Comparison of ENCODE assay signal across 17 mouse cellular contexts in genomic region chr2:139649518-139649917, GRCm38 (mm10). TPM values are rescaled to one million over a fixed set of nuclear protein-coding genes. Genes with fewer than 3 reads are reported as not detected.
DNase-seq lines count a peak whose midpoint lies in the region; ATAC-seq and TF ChIP-seq lines count a peak whose summit lies in the region.
"Had no signal": no experiment of that assay in that cellular context is flagged by ENCODE, and none has a peak within 500 bp of the region (broad histone marks: within the 10 kb centered on the region; RNA-seq: fewer than 3 reads in every experiment).

No protein-coding gene starts in this region.

- no peak for DNase-seq in forebrain, postnatal 0 days
- DNase-seq in frontal cortex, adult 2 months (ENCODE audit: extremely low spot score in 1 of 2, low spot score in 1 of 2) = peak; percentile 39 to 53
- peak; percentile 26 to 36 for DNase-seq in layer of hippocampus, postnatal 14 days (ENCODE audit: low spot score in 2 of 2)
- DNase-seq in retina, embryonic 14.5 days (ENCODE audit: low spot score) = peak; percentile 8
- no peak for DNase-seq in yolk sac, embryonic 10.5 days (ENCODE audit: low spot score)
- DNase-seq in kidney, postnatal 10 days = no peak
- DNase-seq: adrenal gland, postnatal 14 days; B cell, adult 2 months; cerebellum, adult 2 months; gastrocnemius, postnatal 25 days; kidney, adult 18-20 months; lung, postnatal 4 days had no signal

- peaks cover 3% of the 10 kb centered on the region; the same call in 1 of the 2 replicates for H3K27me3 ChIP-seq in forebrain, postnatal 0 days (ENCODE audit: insufficient read depth, low read length)
- H3K27me3 ChIP-seq in forebrain, embryonic 12.5 days = peaks cover 27% of the 10 kb centered on the region
- H3K27me3 ChIP-seq in liver, embryonic 12.5 days (replicated peaks) = no peaks in the 10 kb centered on the region
- H3K27me3 ChIP-seq: embryonic facial prominence, embryonic 12.5 days; heart, embryonic 15.5 days; limb, embryonic 15.5 days had no signal

- no peak overlapping the region for H3K9ac ChIP-seq in forebrain, postnatal 0 days
- H3K9ac ChIP-seq in forebrain, embryonic 12.5 days = no peak overlapping the region
- no peak overlapping the region for H3K9ac ChIP-seq in liver, embryonic 12.5 days
- H3K9ac ChIP-seq: embryonic facial prominence, embryonic 12.5 days; heart, embryonic 15.5 days; limb, embryonic 15.5 days had no signal

- peak; percentile 16; the same call in 1 of the 2 replicates for ATAC-seq in forebrain, postnatal 0 days
- ATAC-seq in forebrain, embryonic 12.5 days (ENCODE audit: low FRiP score) = no peak
- no peak for ATAC-seq in liver, embryonic 12.5 days

- no peak overlapping the region for H3K27ac ChIP-seq in forebrain, postnatal 0 days (ENCODE audit: low read depth, low read length)
- no peak overlapping the region for H3K27ac ChIP-seq in forebrain, embryonic 12.5 days
- H3K27ac ChIP-seq in liver, embryonic 12.5 days = no peak overlapping the region
- H3K27ac ChIP-seq: embryonic facial prominence, embryonic 12.5 days; heart, embryonic 15.5 days; limb, embryonic 15.5 days had no signal

- no peak overlapping the region for H3K4me2 ChIP-seq in forebrain, postnatal 0 days (ENCODE audit: low read depth)
- H3K4me2 ChIP-seq in forebrain, embryonic 12.5 days = no peak overlapping the region
- H3K4me2 ChIP-seq in liver, embryonic 12.5 days = no peak overlapping the region
- H3K4me2 ChIP-seq: embryonic facial prominence, embryonic 12.5 days; heart, embryonic 15.5 days; limb, embryonic 15.5 days had no signal

- TF ChIP-seq CTCF in forebrain, postnatal 0 days (IDR thresholded peaks at IDR 0.05; ENCODE audit: low read depth) = no peak

- 81% methylated on average over 3 of the region's 3 CpGs for WGBS in forebrain, postnatal 0 days
- 87% methylated on average over 3 of the region's 3 CpGs for WGBS in forebrain, embryonic 12.5 days
- WGBS in liver, embryonic 12.5 days (ENCODE audit: insufficient replicate concordance) = 70% methylated on average over 3 of the region's 3 CpGs

- no peaks in the 10 kb centered on the region for H3K9me3 ChIP-seq in forebrain, postnatal 0 days (ENCODE audit: low read length)
- no peaks in the 10 kb centered on the region for H3K9me3 ChIP-seq in forebrain, embryonic 12.5 days
- no peaks in the 10 kb centered on the region for H3K9me3 ChIP-seq in liver, embryonic 12.5 days (replicated peaks)
- H3K9me3 ChIP-seq: embryonic facial prominence, embryonic 12.5 days; heart, embryonic 15.5 days; limb, embryonic 15.5 days had no signal

- H3K4me1 ChIP-seq in forebrain, postnatal 0 days (ENCODE audit: insufficient read depth) = no peaks in the 10 kb centered on the region
- H3K4me1 ChIP-seq in forebrain, embryonic 12.5 days = no peaks in the 10 kb centered on the region
- no peaks in the 10 kb centered on the region for H3K4me1 ChIP-seq in liver, embryonic 12.5 days
- H3K4me1 ChIP-seq: limb, embryonic 15.5 days had no signal

- no peak overlapping the region for H3K4me3 ChIP-seq in forebrain, postnatal 0 days (ENCODE audit: low read depth, low read length)
- no peak overlapping the region for H3K4me3 ChIP-seq in forebrain, embryonic 12.5 days (replicated peaks)
- H3K4me3 ChIP-seq in liver, embryonic 12.5 days = no peak overlapping the region
- H3K4me3 ChIP-seq: embryonic facial prominence, embryonic 12.5 days; heart, embryonic 15.5 days; limb, embryonic 15.5 days had no signal

- no peaks in the 10 kb centered on the region for H3K36me3 ChIP-seq in forebrain, postnatal 0 days (ENCODE audit: insufficient read depth)
- no peaks in the 10 kb centered on the region for H3K36me3 ChIP-seq in forebrain, embryonic 12.5 days (replicated peaks)
- H3K36me3 ChIP-seq in liver, embryonic 12.5 days = no peaks in the 10 kb centered on the region
- H3K36me3 ChIP-seq: embryonic facial prominence, embryonic 12.5 days; heart, embryonic 15.5 days; limb, embryonic 15.5 days had no signal

RNA-seq across cellular contexts. Expression of gene Ism1, which starts 28.5 kb away (rescaled TPM):
- total RNA-seq in forebrain, postnatal 0 days (2014; rRNA removed) = 1.8 and 2.4 TPM in 2 replicates
- 0.38 and 0.64 TPM in 2 replicates for polyA plus RNA-seq in forebrain, postnatal 0 days (2015; fragmentation: Nextera tagmentation; extraction: Ambion mirVana)
- 0.18 and 0.28 TPM in 2 replicates for polyA plus RNA-seq in forebrain, embryonic 12.5 days (2016; fragmentation: Nextera tagmentation; extraction: Ambion mirVana)
- polyA plus RNA-seq in frontal cortex, adult 2 months (2012; rRNA removed) = 2.9 and 3.9 TPM in 2 replicates
- total RNA-seq in layer of hippocampus, postnatal 14 days (2021) = 1 to 10 TPM; 7.0 to 7.7 TPM
- 0.14 TPM in 2 replicates for polyA plus RNA-seq in liver, embryonic 12.5 days (2016; fragmentation: Nextera tagmentation; extraction: Ambion mirVana)

Comparison
In these comparisons a context has a peak if more than half of its experiments do, and no peak if none do; other contexts are left out.
1. DNase-seq: peak in frontal cortex, adult 2 months (2 of 2), layer of hippocampus, postnatal 14 days (2 of 2) and retina, embryonic 14.5 days (single experiment); none in forebrain, postnatal 0 days (single experiment), yolk sac, embryonic 10.5 days (single experiment) and kidney, postnatal 10 days (single experiment).